Mouse (Mus musculus) thymus, adult 2 months (tissue): ENCODE data around the gene Prkcb. TPM values are rescaled to one million over a fixed set of nuclear protein-coding genes. Genes with fewer than 3 reads are reported as not detected.

Experiments
- DNase-seq: peaks from one replicate; pipeline ENCODE4 v3.0.0; 2021
- H3K27ac ChIP-seq: fragments of 200-500 bp; 2 replicates; pipeline ENCODE4 v1.5.1; 2012; ENCODE audit warnings: low read length, control low read depth; ENCODE audit not compliant: control insufficient read depth, insufficient read depth
- H3K27me3 ChIP-seq: fragments of 200-500 bp; 2 replicates; pipeline ENCODE4 v1.6.1; 2012; ENCODE audit warnings: mild to moderate bottlenecking, low read length, moderate library complexity, mixed read lengths; ENCODE audit not compliant: control insufficient read depth, insufficient read depth
- H3K36me3 ChIP-seq: fragments of 200-500 bp; 2 replicates; pipeline ENCODE4 v1.6.1; 2012; ENCODE audit warnings: mild to moderate bottlenecking, low read length, moderate library complexity; ENCODE audit not compliant: control insufficient read depth, insufficient read depth
- H3K4me1 ChIP-seq: fragments of 200-500 bp; replicated peaks from 2 replicates; pipeline ENCODE4 v1.6.1; 2012; ENCODE audit warnings: low read length; ENCODE audit not compliant: control insufficient read depth, insufficient read depth
- H3K4me3 ChIP-seq: fragments of 200-500 bp; 2 replicates; pipeline ENCODE4 v1.5.1; 2012; ENCODE audit warnings: mild to moderate bottlenecking, low read length, control low read depth, moderate library complexity; ENCODE audit not compliant: control insufficient read depth, insufficient read depth
- CTCF ChIP-seq: fragments of 200-500 bp; IDR thresholded peaks from 2 replicates; pipeline ENCODE4 v1.5.1; 2012; ENCODE audit warnings: mild to moderate bottlenecking, control low read depth, low read length, moderate library complexity, borderline replicate concordance; ENCODE audit not compliant: control insufficient read depth, poor library complexity, insufficient read depth; ENCODE audit errors: extremely low read depth
- POLR2A ChIP-seq: fragments of 200-500 bp; IDR thresholded peaks from 2 replicates; pipeline ENCODE4 v1.6.1; 2012; ENCODE audit warnings: mild to moderate bottlenecking, low read length, control low read depth, moderate library complexity; ENCODE audit not compliant: control insufficient read depth, poor library complexity, insufficient read depth; ENCODE audit errors: extremely low read depth
- WGBS: fragments of 180-500 bp; shearing (Covaris S2); methylation state at CpG from one replicate; pipeline ENCODE4 v1.1.7; 2018; 5-methylcytosine and 5-hydroxymethylcytosine counted together
- polyA plus RNA-seq: library from polyadenylated mRNA; depleted of rRNA; stranded (reverse); fragments of >200 nt; gene quantifications from 2 replicates; pipeline ENCODE4 v1.2.3, GENCODE M21; 2012

Prkcb gene
- polyA plus RNA-seq, 1 experiment, result 247 TPM

DNA sequence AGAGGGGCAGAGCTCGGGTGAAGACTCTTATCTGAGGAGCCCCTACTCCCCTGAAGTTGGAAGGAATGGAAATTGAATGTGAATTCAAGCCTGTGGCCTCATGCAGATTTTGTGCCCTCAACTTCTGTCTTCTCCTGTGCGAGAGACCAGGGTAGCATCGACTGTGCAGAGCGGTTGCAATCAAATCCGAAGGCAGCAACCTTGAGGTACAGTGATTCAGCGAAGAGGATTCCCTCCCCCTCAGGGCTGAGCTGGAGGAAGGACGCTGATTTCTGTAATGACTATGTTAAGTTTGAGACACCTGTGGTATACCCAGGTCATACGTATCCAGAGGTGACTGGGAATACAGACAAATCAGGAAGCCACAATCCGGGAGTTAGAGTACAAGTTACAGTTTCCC, 18.7 kb downstream of the Prkcb start:
- Histone ChIP-seq H3K36me3 (peaks cover 7% of the 10 kb centered on the region; the same call in 1 of the 2 replicates), H3K27me3 (no peaks in the 10 kb centered on the region), H3K27ac (no peak overlapping the region), H3K4me1 (peaks cover 18% of the 10 kb centered on the region), H3K4me3 (no peak overlapping the region)
- DNase-seq, result no peak
- TF ChIP-seq POLR2A (no peak), CTCF (no peak)
- WGBS, result 96% methylated on average over 9 of the region's 9 CpGs

DNA sequence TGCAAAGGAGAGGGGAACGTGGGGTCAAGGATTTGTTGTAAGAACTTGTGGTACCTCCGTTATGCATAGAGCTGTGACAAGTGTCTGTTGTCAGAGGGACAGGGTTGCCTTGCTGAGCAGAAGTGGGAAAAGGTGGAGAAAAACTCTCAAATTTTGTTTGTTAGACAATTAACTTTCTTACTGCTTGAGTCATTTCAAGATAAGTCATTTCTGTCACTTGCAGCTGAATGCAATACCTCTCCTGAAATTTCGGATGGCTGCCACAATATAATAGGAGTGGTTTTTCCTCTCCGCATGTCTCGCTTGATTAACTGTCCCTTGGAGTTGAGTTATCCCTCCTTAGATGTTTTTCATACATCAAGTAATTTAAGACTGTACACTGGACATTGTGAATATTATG, 20.1 kb downstream of the Prkcb start:
- peaks cover 7% of the 10 kb centered on the region; the same call in 1 of the 2 replicates for H3K36me3 ChIP-seq
- no peaks in the 10 kb centered on the region for H3K27me3 ChIP-seq
- H3K4me3 ChIP-seq, result no peak overlapping the region
- DNase-seq, result no peak
- TF ChIP-seq POLR2A, result no peak
- TF ChIP-seq CTCF, result no peak
- WGBS, result 95% methylated on average over 5 of the region's 5 CpGs
- peaks cover 20% of the 10 kb centered on the region for H3K4me1 ChIP-seq
- no peak overlapping the region for H3K27ac ChIP-seq

DNA sequence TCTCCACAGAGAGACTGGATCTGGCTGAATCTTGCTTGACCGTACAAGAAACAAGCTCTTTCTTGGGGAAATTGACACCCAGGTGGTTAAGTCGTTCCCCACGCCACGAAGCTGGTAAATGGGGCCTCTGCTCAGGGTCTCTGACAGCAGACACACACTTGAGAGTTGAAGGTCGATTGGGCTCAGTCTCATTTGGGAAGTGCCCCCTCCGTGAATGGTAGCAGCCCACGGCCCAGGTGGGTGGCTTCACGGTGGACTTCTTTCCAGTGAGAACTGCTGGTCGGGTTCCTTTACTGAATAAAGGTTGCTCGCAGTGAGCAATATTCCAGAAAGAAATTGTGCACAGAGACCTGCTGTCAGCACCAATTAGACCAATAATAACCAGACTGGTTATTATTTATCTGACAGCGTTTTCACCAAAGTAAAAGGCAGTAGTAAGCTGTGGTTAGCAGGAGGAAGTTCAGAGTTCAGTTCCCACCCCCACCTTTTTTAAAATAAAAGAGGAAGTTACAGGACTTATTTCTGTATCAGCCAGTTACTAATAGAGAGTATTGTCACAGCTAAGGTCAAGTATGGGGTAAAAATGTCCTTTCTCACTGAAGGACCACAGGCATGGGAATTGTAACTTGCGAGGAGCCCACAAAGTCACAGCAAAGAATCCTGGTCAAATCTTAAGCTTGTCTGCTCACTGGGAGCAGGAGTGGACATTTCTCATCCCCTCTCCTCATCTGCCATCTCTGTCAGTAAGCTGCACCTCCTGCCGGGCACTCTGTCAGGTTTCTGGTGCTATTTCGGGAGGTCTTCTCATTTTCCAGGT, 21.6 kb downstream of the Prkcb start:
- Histone ChIP-seq H3K36me3 (peaks cover 7% of the 10 kb centered on the region; the same call in 1 of the 2 replicates), H3K27me3 (no peaks in the 10 kb centered on the region), H3K4me1 (peaks cover 19% of the 10 kb centered on the region), H3K4me3 (no peak overlapping the region), H3K27ac (no peak overlapping the region)
- DNase-seq, result no peak
- 21% methylated on average over 14 of the region's 14 CpGs for WGBS
- TF ChIP-seq POLR2A (no peak), CTCF (no peak)

DNA sequence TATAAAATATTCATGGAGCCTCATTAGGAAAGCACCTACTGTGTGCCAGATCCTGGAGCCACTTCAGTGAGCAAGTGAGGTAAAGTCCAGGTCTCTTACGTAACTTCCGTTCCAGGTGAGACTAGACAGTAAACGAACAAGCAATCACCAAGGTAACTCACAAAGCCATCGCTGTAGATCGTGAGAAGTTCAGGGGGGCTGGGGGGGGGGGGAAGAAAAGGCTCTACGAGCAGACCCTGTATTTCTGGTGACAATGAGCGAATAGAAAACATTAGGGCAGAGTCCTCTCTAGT, 22.1 kb downstream of the Prkcb start:
- peaks cover 22% of the 10 kb centered on the region for H3K4me1 ChIP-seq
- 55% methylated on average over 7 of the region's 7 CpGs for WGBS
- no peak overlapping the region for H3K4me3 ChIP-seq
- H3K36me3 ChIP-seq, result peaks cover 7% of the 10 kb centered on the region; the same call in 1 of the 2 replicates
- DNase-seq, result no peak
- H3K27ac ChIP-seq, result no peak overlapping the region
- H3K27me3 ChIP-seq, result no peaks in the 10 kb centered on the region
- no peak for TF ChIP-seq CTCF

DNA sequence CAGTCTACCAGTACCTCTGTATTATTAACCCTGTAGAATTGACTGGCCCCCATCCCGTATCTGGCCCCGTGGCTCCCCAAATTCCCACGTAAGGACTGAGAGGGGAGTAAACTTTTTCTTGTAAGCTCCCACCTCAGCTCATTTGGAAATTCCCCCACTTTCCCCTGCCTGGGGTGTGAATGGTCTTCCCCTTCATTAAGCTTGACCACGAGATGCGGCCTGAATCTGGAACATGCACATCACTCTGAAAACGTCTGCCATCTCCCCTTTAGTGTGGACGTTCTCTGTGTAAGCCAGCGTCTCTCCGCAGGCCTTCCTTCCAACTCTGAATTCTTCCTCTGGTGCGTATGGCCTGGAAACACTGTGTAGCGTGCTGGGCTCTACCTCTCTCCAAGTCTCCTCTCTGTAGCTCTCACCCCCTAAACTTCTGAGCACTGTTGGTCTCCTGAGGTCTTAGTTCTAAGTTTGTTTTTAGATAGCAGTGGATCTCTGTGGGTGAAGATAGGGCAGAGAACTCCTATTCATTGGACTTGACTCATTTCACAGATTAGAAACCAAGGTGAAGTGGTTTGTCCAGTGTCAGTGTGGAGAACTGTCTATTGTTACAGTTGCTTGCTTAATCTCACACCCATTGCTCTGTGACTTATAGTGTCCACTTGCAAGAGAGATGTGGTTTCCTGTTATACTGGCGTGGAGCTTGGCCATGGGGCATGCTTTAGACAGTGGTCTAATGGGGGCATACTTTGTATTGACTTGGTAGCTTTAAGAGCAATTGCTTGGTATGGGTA, 25.3 kb downstream of the Prkcb start:
- Histone ChIP-seq H3K27ac (no peak overlapping the region), H3K4me1 (peaks cover 32% of the 10 kb centered on the region), H3K4me3 (no peak overlapping the region), H3K36me3 (0 out of 2 replicates have a peak, but pooled peaks cover 3% of the 10 kb centered on the region), H3K27me3 (no peaks in the 10 kb centered on the region)
- WGBS, result 96% methylated on average over 12 of the region's 12 CpGs
- TF ChIP-seq POLR2A (no peak), CTCF (no peak)
- DNase-seq, result no peak

DNA sequence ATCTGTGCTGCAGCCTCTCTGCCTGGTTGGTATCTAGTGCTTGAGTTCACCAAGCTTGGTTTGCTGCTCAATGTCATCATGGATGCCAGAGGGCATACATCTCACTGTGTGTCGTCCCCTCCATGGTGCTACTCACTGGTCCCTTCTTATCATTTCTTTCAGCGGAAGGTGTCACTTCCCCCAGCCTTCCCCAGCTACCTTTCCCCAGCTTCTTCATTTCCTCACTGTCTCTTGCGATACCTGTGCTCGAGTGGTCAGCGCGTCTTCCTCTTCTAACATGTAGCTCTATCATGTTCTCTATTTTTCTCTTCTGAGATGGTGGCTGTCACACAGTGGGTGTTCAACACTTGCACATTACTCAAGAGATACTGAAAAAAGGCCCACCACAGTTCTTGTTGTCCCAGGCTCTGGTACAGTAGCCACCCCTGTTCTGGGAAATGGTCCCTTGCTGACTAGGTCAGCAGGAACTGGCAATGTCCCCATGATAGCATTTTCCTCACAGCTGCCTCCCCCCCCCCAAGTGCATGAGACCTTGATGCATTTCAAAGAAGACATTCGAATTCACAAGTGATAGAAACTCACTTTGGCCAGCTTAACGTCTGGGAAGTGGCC, 27.3 kb downstream of the Prkcb start:
- Histone ChIP-seq H3K27me3 (no peaks in the 10 kb centered on the region), H3K4me3 (no peak overlapping the region), H3K36me3 (0 out of 2 replicates have a peak, but pooled peaks cover 3% of the 10 kb centered on the region), H3K4me1 (peaks cover 20% of the 10 kb centered on the region), H3K27ac (no peak overlapping the region; the same call in 1 of the 2 replicates)
- no peak for TF ChIP-seq POLR2A
- no peak for TF ChIP-seq CTCF
- WGBS, result 84% methylated on average over 8 of the region's 8 CpGs
- no peak for DNase-seq
